Mouse (Mus musculus): Measurements from ENCODE around the gene Hist1h2bj. TPM values are rescaled to one million over a fixed set of nuclear protein-coding genes. Genes with fewer than 3 reads are reported as not detected.

Gene Hist1h2bj
- total RNA-seq, 2 experiments from 2014 or later: 12.9 to 15.9 TPM

- no peak for TF ChIP-seq CTCF (conservative IDR thresholded peaks at IDR 0.05)
- H3K27ac ChIP-seq: no peak overlapping the region
- no peak overlapping the region for H3K4me3 ChIP-seq
- DNase-seq (ENCODE audit: low spot score in 2 of 2): no peak
Observed at GRCm38 (mm10) chr13:22036986-22037385, 6.0 kb upstream of the Hist1h2bj start.

- DNase-seq (ENCODE audit: low spot score in 2 of 2): no peak
- TF ChIP-seq CTCF (conservative IDR thresholded peaks at IDR 0.05): no peak
- Histone ChIP-seq H3K27ac (no peak overlapping the region), H3K4me3 (no peak overlapping the region)
Observed at GRCm38 (mm10) chr13:22037415-22037814, 5.6 kb upstream of the Hist1h2bj start.

- no peak for TF ChIP-seq CTCF (conservative IDR thresholded peaks at IDR 0.05)
- Histone ChIP-seq H3K4me3 (no peak overlapping the region), H3K27ac (no peak overlapping the region)
- DNase-seq (ENCODE audit: low spot score in 2 of 2): no peak
Observed at GRCm38 (mm10) chr13:22039364-22039763, 3.6 kb upstream of the Hist1h2bj start.

- H3K27ac ChIP-seq: peak overlapping the region; percentile 86; the same call in 1 of the 2 replicates
- TF ChIP-seq CTCF (conservative IDR thresholded peaks at IDR 0.05): no peak
- peak overlapping the region; percentile 56 for H3K4me3 ChIP-seq
- no peak for DNase-seq (ENCODE audit: low spot score in 2 of 2)
Observed at GRCm38 (mm10) chr13:22039951-22040463, 3.0 kb upstream of the Hist1h2bj start.

- Histone ChIP-seq H3K27ac (peak overlapping the region; percentile 86), H3K4me3 (peak overlapping the region; percentile 56)
- TF ChIP-seq CTCF (conservative IDR thresholded peaks at IDR 0.05): no peak
- no peak for DNase-seq (ENCODE audit: low spot score in 2 of 2)
Observed at GRCm38 (mm10) chr13:22040464-22041141, 2.4 kb upstream of the Hist1h2bj start.

GRCm38 (mm10) chr13:22041142-22041536 is 1.9 kb upstream of the Hist1h2bj start, which contains the start of gene Hist1h4i:
Gene Hist1h4i, minus strand, starts transcription at chr13:22041362.
- H3K4me3 ChIP-seq: peak within 1 kb of the TSS; percentile 56
- peak; percentile 96 to 97 for DNase-seq (ENCODE audit: low spot score in 2 of 2)
- H3K27ac ChIP-seq: peak within 1 kb of the TSS; percentile 86

GRCm38 (mm10) chr13:22041651-22042567 is 1.1 kb upstream of the Hist1h2bj start:
- no peak for TF ChIP-seq CTCF (conservative IDR thresholded peaks at IDR 0.05)
- peak overlapping the region; percentile 86 for H3K27ac ChIP-seq
- no peak for DNase-seq (ENCODE audit: low spot score in 2 of 2)
- peak overlapping the region; percentile 56; the same call in 1 of the 2 replicates for H3K4me3 ChIP-seq

- peak overlapping the region; percentile 70 for H3K27ac ChIP-seq
- TF ChIP-seq CTCF (conservative IDR thresholded peaks at IDR 0.05): peak; percentile 88
- H3K4me3 ChIP-seq: peak overlapping the region; percentile 54
- DNase-seq (ENCODE audit: low spot score in 2 of 2): no peak
Observed at GRCm38 (mm10) chr13:22043503-22044431, 753 bp downstream of the Hist1h2bj start.

GRCm38 (mm10) chr13:22044432-22045155 is 1.6 kb downstream of the Hist1h2bj start:
- no peak overlapping the region for H3K27ac ChIP-seq
- no peak; the same call in 1 of the 2 replicates for TF ChIP-seq CTCF (conservative IDR thresholded peaks at IDR 0.05)
- no peak overlapping the region for H3K4me3 ChIP-seq
- DNase-seq (ENCODE audit: low spot score in 2 of 2): no peak

- no peak overlapping the region for H3K4me3 ChIP-seq
- DNase-seq (ENCODE audit: low spot score in 2 of 2): no peak
- no peak for TF ChIP-seq CTCF (conservative IDR thresholded peaks at IDR 0.05)
- no peak overlapping the region for H3K27ac ChIP-seq
Observed at GRCm38 (mm10) chr13:22045311-22045710, 2.3 kb downstream of the Hist1h2bj start.

GRCm38 (mm10) chr13:22049041-22049440 is 6.0 kb downstream of the Hist1h2bj start:
- no peak for TF ChIP-seq CTCF (conservative IDR thresholded peaks at IDR 0.05)

More at GRCm38 (mm10) chr13:22049041-22049440, 6.0 kb downstream of the Hist1h2bj start:
- no peak overlapping the region for H3K27ac ChIP-seq
- no peak for DNase-seq (ENCODE audit: low spot score in 2 of 2)
- H3K4me3 ChIP-seq: no peak overlapping the region
